Mouse (Mus musculus) ES-Bruce4 (cell line): ENCODE results near the gene Lrrc9. TPM values are rescaled to one million over a fixed set of nuclear protein-coding genes. Genes with fewer than 3 reads are reported as not detected.
A peak's percentile ranks its signal among the peaks of the same experiment; 100 is the strongest.

Experiments
- H3K27ac ChIP-seq: 2 replicates; pipeline ENCODE4 v1.5.1; 2012; ENCODE audit warnings: low read length, inconsistent platforms; ENCODE audit not compliant: insufficient read depth
- H3K27me3 ChIP-seq: 2 replicates; pipeline ENCODE4 v1.6.1; 2012; ENCODE audit warnings: mild to moderate bottlenecking, low read length, inconsistent platforms; ENCODE audit not compliant: control insufficient read depth, poor library complexity, insufficient read depth, severe bottlenecking
- H3K36me3 ChIP-seq: 2 replicates; pipeline ENCODE4 v1.6.1; 2012; ENCODE audit warnings: inconsistent platforms, mild to moderate bottlenecking, low read length, moderate library complexity; ENCODE audit not compliant: control insufficient read depth, poor library complexity, insufficient read depth, severe bottlenecking
- H3K4me1 ChIP-seq: one replicate; pipeline ENCODE4 v1.8.1; 2011; ENCODE audit warnings: low read length; ENCODE audit not compliant: control insufficient read depth, insufficient read depth
- H3K4me3 ChIP-seq: 2 replicates; pipeline ENCODE4 v1.5.1; 2011; ENCODE audit warnings: low read depth, mild to moderate bottlenecking, low read length
- H3K9ac ChIP-seq: 2 replicates; pipeline ENCODE4 v1.6.1; 2012; ENCODE audit warnings: low read depth, mild to moderate bottlenecking, inconsistent platforms; ENCODE audit not compliant: poor library complexity, severe bottlenecking
- H3K9me3 ChIP-seq: replicated peaks from 2 replicates; pipeline ENCODE4 v1.6.1; 2012; ENCODE audit warnings: mild to moderate bottlenecking, low read length, inconsistent platforms; ENCODE audit not compliant: control insufficient read depth, poor library complexity, insufficient read depth, severe bottlenecking
- CTCF ChIP-seq: IDR thresholded peaks from one replicate; pipeline ENCODE4 v1.8.1; 2011; ENCODE audit warnings: low read depth, low read length
- EP300 ChIP-seq: IDR thresholded peaks from 2 replicates; pipeline ENCODE4 v1.6.1; 2011; ENCODE audit warnings: low read depth, low read length; ENCODE audit not compliant: insufficient read depth
- POLR2A ChIP-seq: IDR thresholded peaks from one replicate; pipeline ENCODE4 v1.8.1; 2011; ENCODE audit warnings: low read length; ENCODE audit not compliant: insufficient read depth
- polyA plus RNA-seq: library from polyadenylated mRNA; stranded (reverse); fragments of >200 nt; gene quantifications from 2 replicates; pipeline ENCODE4 v1.2.4, GENCODE M21; 2011; ENCODE audit warnings: low read depth; ENCODE audit not compliant: missing spikeins, insufficient read depth, insufficient read length

The Lrrc9 gene
- 3.6 and 4.6 TPM in 2 replicates for polyA plus RNA-seq

DNA sequence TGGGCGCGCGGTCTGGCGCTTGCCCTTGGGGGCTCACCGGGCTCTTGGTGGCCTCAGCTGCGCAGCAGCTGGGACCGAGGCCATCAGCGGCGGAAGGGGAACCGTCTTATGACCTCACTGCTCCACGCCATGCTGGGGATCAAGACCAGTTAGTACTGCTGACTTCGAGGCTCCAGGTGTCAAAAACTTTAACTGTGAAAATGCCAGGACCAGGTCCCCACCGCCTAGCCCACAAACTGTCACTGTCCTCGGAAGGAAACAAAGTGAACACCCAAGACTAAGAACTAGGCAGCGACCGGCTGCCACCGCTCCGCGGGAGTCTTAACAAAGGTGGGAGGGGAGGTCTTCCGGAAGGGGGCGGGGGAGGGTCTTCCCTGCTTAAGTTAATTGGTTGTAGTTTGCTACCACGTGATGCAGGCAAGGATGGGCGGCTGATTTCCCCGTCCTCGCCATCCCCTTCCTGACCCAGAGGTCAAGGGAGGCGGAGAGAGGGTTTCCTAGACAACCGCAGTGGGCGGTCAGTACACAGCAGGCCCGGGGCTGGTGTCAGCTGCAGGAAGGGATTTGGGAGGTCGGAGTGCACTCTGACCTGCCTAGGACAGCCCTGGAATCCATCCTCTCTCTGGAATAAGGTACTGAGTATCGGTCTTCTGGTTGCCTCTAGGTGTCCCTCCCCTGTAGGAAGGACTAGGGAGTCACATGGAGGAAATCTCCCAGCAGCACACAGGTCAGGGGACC is at the start of gene Lrrc9:
Gene Lrrc9 (plus strand): TSS at position 28 of the 738 bp plus-strand sequence.
- peak within 1 kb of the TSS; percentile 28 for H3K9ac ChIP-seq
- TF ChIP-seq CTCF (no peak), EP300 (peak; percentile 20; the same call in 1 of the 2 replicates), POLR2A (peak; percentile 90)
- H3K27ac ChIP-seq, result no peak within 1 kb of the TSS

DNA sequence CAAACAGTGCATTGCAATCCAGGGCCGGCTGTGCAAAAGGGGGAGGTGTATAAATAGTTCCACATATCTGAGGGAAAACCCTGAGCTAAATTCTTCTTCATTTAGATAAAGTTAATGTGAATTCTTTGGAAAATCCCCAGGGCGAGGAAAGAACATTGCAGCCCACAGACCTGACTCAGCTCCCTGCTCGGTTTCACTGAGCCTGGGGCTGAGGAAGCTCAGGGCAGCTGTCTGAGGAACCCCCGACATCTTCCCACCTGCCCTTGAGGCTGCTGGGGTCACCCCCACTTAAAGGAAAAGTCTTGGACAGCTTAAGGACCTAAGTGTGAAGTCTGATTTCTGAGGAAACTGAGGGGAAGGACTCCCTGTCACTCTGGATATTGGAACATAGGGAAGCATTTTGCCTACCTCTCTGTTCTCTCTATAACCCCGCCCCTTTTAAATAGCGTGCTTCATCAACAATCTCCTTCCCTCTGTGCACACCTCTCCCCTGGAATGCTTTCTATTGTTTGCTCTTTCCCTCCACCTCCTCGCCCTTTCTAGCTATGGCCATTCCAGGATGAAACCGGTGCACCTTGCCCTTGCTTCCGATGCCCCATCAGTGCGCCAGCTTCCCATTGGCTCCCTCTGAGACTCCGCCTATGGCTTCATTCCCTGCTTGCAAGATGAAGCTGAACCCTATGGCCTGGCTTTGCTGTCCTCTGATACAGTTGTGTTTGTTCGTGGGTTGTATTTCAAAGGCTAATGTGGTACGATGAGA is 48.4 kb upstream of the Lrrc9 start:
- H3K36me3 ChIP-seq, result no peaks in the 10 kb centered on the region
- no peaks in the 10 kb centered on the region for H3K9me3 ChIP-seq
- TF ChIP-seq EP300, result peak; percentile 46; the same call in 1 of the 2 replicates
- no peak for TF ChIP-seq CTCF
- H3K4me3 ChIP-seq, result 0 out of 2 replicates have a peak overlapping the region, but pooled peaks have one; percentile 17
- H3K4me1 ChIP-seq, result no peaks in the 10 kb centered on the region
- peak overlapping the region; percentile 74 for H3K27ac ChIP-seq
- H3K27me3 ChIP-seq, result no peaks in the 10 kb centered on the region; the same call in 1 of the 2 replicates
- no peak overlapping the region; the same call in 1 of the 2 replicates for H3K9ac ChIP-seq

More for the DNA sequence above, at the start of gene Lrrc9:
- Histone ChIP-seq H3K27me3 (no peaks in the 10 kb centered on the region), H3K4me1 (no peaks in the 10 kb centered on the region), H3K9me3 (no peaks in the 10 kb centered on the region), H3K36me3 (no peaks in the 10 kb centered on the region), H3K4me3 (peak within 1 kb of the TSS; percentile 75)

- no peak overlapping the region for H3K9ac ChIP-seq
- H3K9me3 ChIP-seq, result no peaks in the 10 kb centered on the region
- no peak for TF ChIP-seq CTCF
- TF ChIP-seq POLR2A, result no peak
- TF ChIP-seq EP300, result no peak
- no peak overlapping the region for H3K4me3 ChIP-seq
- H3K27ac ChIP-seq, result no peak overlapping the region
- no peaks in the 10 kb centered on the region for H3K4me1 ChIP-seq
- H3K27me3 ChIP-seq, result no peaks in the 10 kb centered on the region
- no peaks in the 10 kb centered on the region for H3K36me3 ChIP-seq
Measured at GRCm38 (mm10) chr12:72405031-72405430, 36.6 kb upstream of the Lrrc9 start.

DNA sequence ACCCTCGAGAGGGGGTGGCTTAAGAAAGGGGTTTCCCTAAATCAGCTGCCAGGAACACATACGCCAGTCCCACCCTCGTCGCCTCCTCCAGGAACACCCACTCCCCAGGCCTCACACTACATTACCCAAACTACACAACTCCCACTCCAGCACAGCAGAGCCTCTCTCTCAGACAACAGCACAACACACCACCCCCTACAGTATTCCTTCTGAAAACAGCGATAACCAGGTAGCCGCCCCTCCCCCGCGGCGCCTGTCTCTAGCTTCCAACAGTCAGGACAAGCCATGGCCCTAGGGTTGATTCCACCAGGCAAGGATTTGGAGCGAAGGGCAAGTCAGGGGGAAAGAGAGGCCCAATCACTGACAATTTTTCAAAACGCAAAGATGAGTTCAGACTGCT is 34.5 kb upstream of the Lrrc9 start:
- Histone ChIP-seq H3K27me3 (no peaks in the 10 kb centered on the region), H3K9ac (no peak overlapping the region), H3K4me1 (no peaks in the 10 kb centered on the region), H3K36me3 (no peaks in the 10 kb centered on the region), H3K9me3 (no peaks in the 10 kb centered on the region), H3K27ac (peak overlapping the region; percentile 46), H3K4me3 (no peak overlapping the region; the same call in 1 of the 2 replicates)
- TF ChIP-seq POLR2A (no peak), EP300 (0 out of 2 replicates have a peak, but pooled peaks have one; percentile 6), CTCF (no peak)

GRCm38 (mm10) chr12:72407721-72408110 is 34.0 kb upstream of the Lrrc9 start:
- H3K4me1 ChIP-seq, result no peaks in the 10 kb centered on the region
- H3K36me3 ChIP-seq, result no peaks in the 10 kb centered on the region
- peaks cover 2% of the 10 kb centered on the region; the same call in 1 of the 2 replicates for H3K27me3 ChIP-seq
- peak overlapping the region; percentile 71 for H3K4me3 ChIP-seq
- no peaks in the 10 kb centered on the region for H3K9me3 ChIP-seq
- peak overlapping the region; percentile 46; the same call in 1 of the 2 replicates for H3K27ac ChIP-seq
- no peak overlapping the region for H3K9ac ChIP-seq
- TF ChIP-seq POLR2A (no peak), EP300 (no peak), CTCF (no peak)
